Mouse (Mus musculus) forebrain, embryonic 13.5 days (tissue): ENCODE results near the gene Zfp105. TPM values are rescaled to one million over a fixed set of nuclear protein-coding genes. Genes with fewer than 3 reads are reported as not detected.

Experiments
- polyA plus RNA-seq: library from polyadenylated mRNA; unstranded; fragments of >200 nt; fragmentation: Nextera tagmentation; extraction: Ambion mirVana; gene quantifications from 2 replicates; pipeline ENCODE4 v1.2.1, GENCODE M21; 2015

The Zfp105 gene
- polyA plus RNA-seq, 1 experiment from 2014 or later: 30.5 TPM

Other genes starting within 250 kb of the Zfp105 start
- not detected in 2 replicates for gene Topaz1, start 175.7 kb upstream of the Zfp105 start, polyA plus RNA-seq
- gene Tcaim, start 117.5 kb upstream of the Zfp105 start, polyA plus RNA-seq: 6.9 and 7.0 TPM in 2 replicates
- 0.43 TPM in 1 of 2 replicates, not detected in the other for gene Gm35549, start 79.0 kb upstream of the Zfp105 start, polyA plus RNA-seq
- 80.5 and 95.8 TPM in 2 replicates for gene Zfp445, start 57.1 kb upstream of the Zfp105 start, polyA plus RNA-seq
- gene Zkscan7, start 37.4 kb upstream of the Zfp105 start, polyA plus RNA-seq: 4.2 and 5.7 TPM in 2 replicates
- 32.6 and 34.1 TPM in 2 replicates for gene 1110059G10Rik, start 27.9 kb downstream of the Zfp105 start, polyA plus RNA-seq
- 70.5 and 73.0 TPM in 2 replicates for gene Kif15, start 28.0 kb downstream of the Zfp105 start, polyA plus RNA-seq
- 16.4 and 17.9 TPM in 2 replicates for gene Tmem42, start 98.3 kb downstream of the Zfp105 start, polyA plus RNA-seq
- gene Tgm4, start 111.7 kb downstream of the Zfp105 start, polyA plus RNA-seq: 0.68 TPM in 1 of 2 replicates, not detected in the other
- gene Zdhhc3, start 190.1 kb downstream of the Zfp105 start, polyA plus RNA-seq: 66.8 and 80.7 TPM in 2 replicates
- 110 and 118 TPM in 2 replicates for gene Exosc7, start 190.1 kb downstream of the Zfp105 start, polyA plus RNA-seq
- 0.17 TPM in 1 of 2 replicates, not detected in the other for gene Clec3b, start 227.9 kb downstream of the Zfp105 start, polyA plus RNA-seq